Mouse (Mus musculus): Measurements from ENCODE around the gene Ube2v1. TPM values are rescaled to one million over a fixed set of nuclear protein-coding genes. Genes with fewer than 3 reads are reported as not detected.
"Not testable (repeated sequence)": the region's sequence is repeated elsewhere in the genome, so short reads cannot be mapped to it uniquely, and the experiment has no call there.

Gene Ube2v1
- total RNA-seq, 2 experiments from 2014 or later: 208 to 231 TPM

GRCm38 (mm10) chr2:167654911-167655600 is 23.2 kb upstream of the Ube2v1 start:
- DNase-seq: no peak

GRCm38 (mm10) chr2:167652694-167653093 is 20.8 kb upstream of the Ube2v1 start:
- DNase-seq: no peak

GRCm38 (mm10) chr2:167651622-167652021 is 19.7 kb upstream of the Ube2v1 start:
- DNase-seq: peak in 1 of 2 experiments; percentile 50

- DNase-seq: no peak
Measured at GRCm38 (mm10) chr2:167649290-167650032, 17.6 kb upstream of the Ube2v1 start.

- DNase-seq: no peak
Measured at GRCm38 (mm10) chr2:167646411-167646810, 14.5 kb upstream of the Ube2v1 start.

- DNase-seq: not testable (repeated sequence)
Measured at GRCm38 (mm10) chr2:167643356-167644052, 11.6 kb upstream of the Ube2v1 start.

GRCm38 (mm10) chr2:167642164-167642563 is 10.3 kb upstream of the Ube2v1 start:
- no peak for DNase-seq

- no peak for DNase-seq
Measured at GRCm38 (mm10) chr2:167641337-167641736, 9.4 kb upstream of the Ube2v1 start.

GRCm38 (mm10) chr2:167640279-167640678 is 8.4 kb upstream of the Ube2v1 start:
- DNase-seq: no peak

- no peak for DNase-seq
Measured at GRCm38 (mm10) chr2:167634865-167635512, 3.1 kb upstream of the Ube2v1 start.

- peak; percentile 92 to 94 for DNase-seq
Measured at GRCm38 (mm10) chr2:167634338-167634770, 2.5 kb upstream of the Ube2v1 start.

GRCm38 (mm10) chr2:167633537-167633872 is 1.6 kb upstream of the Ube2v1 start:
- DNase-seq: no peak

GRCm38 (mm10) chr2:167632731-167633536 is 1.0 kb upstream of the Ube2v1 start:
- DNase-seq: no peak

GRCm38 (mm10) chr2:167631181-167631590 is 709 bp downstream of the Ube2v1 start:
- DNase-seq: peak in 1 of 2 experiments; percentile 46

GRCm38 (mm10) chr2:167630421-167630820 is 1.5 kb downstream of the Ube2v1 start:
- no peak for DNase-seq

- no peak for DNase-seq
Measured at GRCm38 (mm10) chr2:167629665-167630209, 2.2 kb downstream of the Ube2v1 start.

- DNase-seq: no peak
Measured at GRCm38 (mm10) chr2:167628872-167629271, 3.0 kb downstream of the Ube2v1 start.

GRCm38 (mm10) chr2:167627019-167627418 is 4.9 kb downstream of the Ube2v1 start:
- DNase-seq: no peak

GRCm38 (mm10) chr2:167625670-167626069 is 6.2 kb downstream of the Ube2v1 start:
- no peak for DNase-seq

GRCm38 (mm10) chr2:167624368-167625075 is 7.4 kb downstream of the Ube2v1 start:
- no peak for DNase-seq

GRCm38 (mm10) chr2:167622965-167623364 is 8.9 kb downstream of the Ube2v1 start:
- DNase-seq: no peak

All from layer of hippocampus, postnatal 36 days (tissue).